Mouse (Mus musculus): ENCODE results near the gene Spp1.

GRCm38 (mm10) chr5:104417721-104418120 lies 17.2 kb upstream of the Spp1 start:
- no peak for TF ChIP-seq CTCF (IDR thresholded peaks at IDR 0.05)
- TF ChIP-seq POLR2A (IDR thresholded peaks at IDR 0.05; ENCODE audit: insufficient read depth, low read depth, low read length), result no peak
- no peak for TF ChIP-seq EP300 (IDR thresholded peaks at IDR 0.05; ENCODE audit: insufficient read depth, low read depth, low read length)

Data from heart, adult 2 months (tissue).